Mouse (Mus musculus): Measurements from ENCODE around the gene Gm17019. TPM values are rescaled to one million over a fixed set of nuclear protein-coding genes. Genes with fewer than 3 reads are reported as not detected.
A peak's percentile ranks its signal among the peaks of the same experiment; 100 is the strongest.
"Not testable (repeated sequence)": the region's sequence is repeated elsewhere in the genome, so short reads cannot be mapped to it uniquely, and the experiment has no call there.

Gm17019 gene
- not detected in 2 replicates for polyA plus RNA-seq (2015; fragmentation: Nextera tagmentation; extraction: Ambion mirVana)

GRCm38 (mm10) chr5:15032898-15033297 lies at the start of gene Gm17019:
Gene Gm17019, minus strand, starts transcription at chr5:15032998.
- peaks cover 13% of the 10 kb centered on the region for H3K9me3 ChIP-seq (replicated peaks; ENCODE audit: control insufficient read depth, low read length)
- ATAC-seq (replicated peaks; ENCODE audit: extremely low read depth, insufficient read depth, low FRiP score); H3K27ac ChIP-seq (ENCODE audit: low read length); H3K36me3 ChIP-seq (ENCODE audit: control insufficient read depth, insufficient read depth); H3K9ac ChIP-seq (ENCODE audit: low read length); H3K4me1 ChIP-seq (ENCODE audit: control insufficient read depth, insufficient read depth, low read length); H3K4me2 ChIP-seq (ENCODE audit: low read depth, low read length); H3K27me3 ChIP-seq (ENCODE audit: control insufficient read depth, insufficient read depth, low read length); H3K4me3 ChIP-seq (ENCODE audit: low read length): not testable (repeated sequence)
- WGBS, result 29% methylated on average over 1 of the region's 1 CpGs

- H3K4me3 ChIP-seq (ENCODE audit: low read length); H3K9ac ChIP-seq (ENCODE audit: low read length); H3K9me3 ChIP-seq (replicated peaks; ENCODE audit: control insufficient read depth, low read length); ATAC-seq (replicated peaks; ENCODE audit: extremely low read depth, insufficient read depth, low FRiP score); H3K27me3 ChIP-seq (ENCODE audit: control insufficient read depth, insufficient read depth, low read length); H3K36me3 ChIP-seq (ENCODE audit: control insufficient read depth, insufficient read depth); H3K4me1 ChIP-seq (ENCODE audit: control insufficient read depth, insufficient read depth, low read length); H3K27ac ChIP-seq (ENCODE audit: low read length); H3K4me2 ChIP-seq (ENCODE audit: low read depth, low read length): not testable (repeated sequence)
- 77% methylated on average over 1 of the region's 1 CpGs for WGBS
Observed at GRCm38 (mm10) chr5:15062385-15062715, 29.6 kb upstream of the Gm17019 start.

- not testable (repeated sequence) for H3K9ac ChIP-seq (ENCODE audit: low read length); H3K27me3 ChIP-seq (ENCODE audit: control insufficient read depth, insufficient read depth, low read length); H3K27ac ChIP-seq (ENCODE audit: low read length); H3K36me3 ChIP-seq (ENCODE audit: control insufficient read depth, insufficient read depth); H3K4me2 ChIP-seq (ENCODE audit: low read depth, low read length); H3K4me1 ChIP-seq (ENCODE audit: control insufficient read depth, insufficient read depth, low read length); H3K4me3 ChIP-seq (ENCODE audit: low read length); H3K9me3 ChIP-seq (replicated peaks; ENCODE audit: control insufficient read depth, low read length)
- WGBS, result 76% methylated on average over 4 of the region's 4 CpGs
- peak; percentile 72; the same call in 1 of the 2 replicates for ATAC-seq (replicated peaks; ENCODE audit: extremely low read depth, insufficient read depth, low FRiP score)
Observed at GRCm38 (mm10) chr5:15061638-15062384, 29.0 kb upstream of the Gm17019 start.

GRCm38 (mm10) chr5:15054151-15055025 lies 21.6 kb upstream of the Gm17019 start:
- not testable (repeated sequence) for H3K27me3 ChIP-seq (ENCODE audit: control insufficient read depth, insufficient read depth, low read length); H3K4me1 ChIP-seq (ENCODE audit: control insufficient read depth, insufficient read depth, low read length); H3K27ac ChIP-seq (ENCODE audit: low read length); H3K4me3 ChIP-seq (ENCODE audit: low read length); H3K4me2 ChIP-seq (ENCODE audit: low read depth, low read length); H3K9ac ChIP-seq (ENCODE audit: low read length); H3K36me3 ChIP-seq (ENCODE audit: control insufficient read depth, insufficient read depth)
- H3K9me3 ChIP-seq (replicated peaks; ENCODE audit: control insufficient read depth, low read length), result peaks cover 16% of the 10 kb centered on the region
- 0 out of 2 replicates have a peak, but pooled peaks have one; percentile 14 for ATAC-seq (replicated peaks; ENCODE audit: extremely low read depth, insufficient read depth, low FRiP score)
- WGBS, result 67% methylated on average over 10 of the region's 10 CpGs

- not testable (repeated sequence) for H3K4me3 ChIP-seq (ENCODE audit: low read length); H3K36me3 ChIP-seq (ENCODE audit: control insufficient read depth, insufficient read depth); H3K27me3 ChIP-seq (ENCODE audit: control insufficient read depth, insufficient read depth, low read length); H3K9ac ChIP-seq (ENCODE audit: low read length); H3K4me2 ChIP-seq (ENCODE audit: low read depth, low read length); H3K4me1 ChIP-seq (ENCODE audit: control insufficient read depth, insufficient read depth, low read length); H3K27ac ChIP-seq (ENCODE audit: low read length)
- H3K9me3 ChIP-seq (replicated peaks; ENCODE audit: control insufficient read depth, low read length), result peaks cover 16% of the 10 kb centered on the region
- 77% methylated on average over 7 of the region's 8 CpGs for WGBS
- ATAC-seq (replicated peaks; ENCODE audit: extremely low read depth, insufficient read depth, low FRiP score), result peak; percentile 49; the same call in 1 of the 2 replicates
Observed at GRCm38 (mm10) chr5:15053606-15053962, 20.8 kb upstream of the Gm17019 start.

- not testable (repeated sequence) for ATAC-seq (replicated peaks; ENCODE audit: extremely low read depth, insufficient read depth, low FRiP score); H3K27me3 ChIP-seq (ENCODE audit: control insufficient read depth, insufficient read depth, low read length); H3K4me2 ChIP-seq (ENCODE audit: low read depth, low read length); H3K9ac ChIP-seq (ENCODE audit: low read length); H3K36me3 ChIP-seq (ENCODE audit: control insufficient read depth, insufficient read depth); H3K4me1 ChIP-seq (ENCODE audit: control insufficient read depth, insufficient read depth, low read length); H3K4me3 ChIP-seq (ENCODE audit: low read length); H3K27ac ChIP-seq (ENCODE audit: low read length)
- 70% methylated on average over 4 of the region's 4 CpGs for WGBS
- peaks cover 16% of the 10 kb centered on the region for H3K9me3 ChIP-seq (replicated peaks; ENCODE audit: control insufficient read depth, low read length)
Observed at GRCm38 (mm10) chr5:15052945-15053605, 20.3 kb upstream of the Gm17019 start.

GRCm38 (mm10) chr5:15050807-15051206 lies 18.0 kb upstream of the Gm17019 start:
- H3K27me3 ChIP-seq (ENCODE audit: control insufficient read depth, insufficient read depth, low read length); H3K4me1 ChIP-seq (ENCODE audit: control insufficient read depth, insufficient read depth, low read length); ATAC-seq (replicated peaks; ENCODE audit: extremely low read depth, insufficient read depth, low FRiP score); H3K27ac ChIP-seq (ENCODE audit: low read length); H3K9ac ChIP-seq (ENCODE audit: low read length); H3K4me3 ChIP-seq (ENCODE audit: low read length); H3K36me3 ChIP-seq (ENCODE audit: control insufficient read depth, insufficient read depth); H3K4me2 ChIP-seq (ENCODE audit: low read depth, low read length): not testable (repeated sequence)
- H3K9me3 ChIP-seq (replicated peaks; ENCODE audit: control insufficient read depth, low read length), result peaks cover 14% of the 10 kb centered on the region
- WGBS, result 75% methylated on average over 2 of the region's 2 CpGs

GRCm38 (mm10) chr5:15044830-15045767 lies 12.3 kb upstream of the Gm17019 start:
- not testable (repeated sequence) for H3K9ac ChIP-seq (ENCODE audit: low read length); H3K4me3 ChIP-seq (ENCODE audit: low read length); H3K9me3 ChIP-seq (replicated peaks; ENCODE audit: control insufficient read depth, low read length); H3K4me1 ChIP-seq (ENCODE audit: control insufficient read depth, insufficient read depth, low read length); ATAC-seq (replicated peaks; ENCODE audit: extremely low read depth, insufficient read depth, low FRiP score); H3K36me3 ChIP-seq (ENCODE audit: control insufficient read depth, insufficient read depth); H3K4me2 ChIP-seq (ENCODE audit: low read depth, low read length); H3K27ac ChIP-seq (ENCODE audit: low read length); H3K27me3 ChIP-seq (ENCODE audit: control insufficient read depth, insufficient read depth, low read length)
- 76% methylated on average over 7 of the region's 9 CpGs for WGBS
